Comparison of ENCODE assay signal across 12 mouse cellular contexts in the genomic region with DNA sequence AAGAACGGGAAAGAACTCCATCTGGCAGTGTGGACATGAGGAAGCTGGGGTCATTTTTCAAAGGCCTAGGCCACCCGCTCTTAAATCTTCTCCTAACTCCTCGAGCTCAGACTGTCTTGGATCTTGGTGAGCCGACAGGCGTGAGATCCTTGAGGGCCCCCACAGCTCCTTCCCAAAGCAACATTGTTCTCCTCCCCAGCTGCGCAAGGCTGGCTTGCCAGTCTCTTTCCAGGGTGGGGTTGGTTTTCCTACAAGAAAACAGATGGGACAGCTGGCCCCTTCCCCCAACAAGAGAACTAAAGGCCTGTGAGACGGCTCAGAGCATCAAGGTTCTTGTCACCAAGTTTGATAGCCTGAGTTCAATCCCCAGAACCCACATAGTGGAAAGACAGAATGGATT.
DNase-seq lines count a peak whose midpoint lies in the region; ATAC-seq and TF ChIP-seq lines count a peak whose summit lies in the region.
"Had no signal": no experiment of that assay in that cellular context is flagged by ENCODE, and none has a peak within 500 bp of the region (broad histone marks: within the 10 kb centered on the region; RNA-seq: fewer than 3 reads in every experiment).

No protein-coding gene starts in this region.

- no peak for TF ChIP-seq CTCF in lung, adult 2 months (IDR thresholded peaks at IDR 0.05; ENCODE audit: insufficient read depth, low read length)

- WGBS in lung, adult 2 months, result 80% methylated on average over 7 of the region's 7 CpGs
- 38% methylated on average over 7 of the region's 7 CpGs for WGBS in intestine, embryonic 16.5 days
- WGBS in stomach, embryonic 15.5 days, result 47% methylated on average over 7 of the region's 7 CpGs

- H3K4me1 ChIP-seq in lung, adult 2 months (ENCODE audit: control insufficient read depth, insufficient read depth, low read length), result peaks cover 10% of the 10 kb centered on the region
- peaks cover 19% of the 10 kb centered on the region for H3K4me1 ChIP-seq in intestine, embryonic 16.5 days (ENCODE audit: control insufficient read depth, insufficient read depth, low read length)
- peaks cover 21% of the 10 kb centered on the region for H3K4me1 ChIP-seq in stomach, embryonic 15.5 days
- H3K4me1 ChIP-seq: liver, embryonic 15.5 days had no signal

- H3K9me3 ChIP-seq in intestine, embryonic 16.5 days (ENCODE audit: control insufficient read depth, low read length), result no peaks in the 10 kb centered on the region
- no peaks in the 10 kb centered on the region for H3K9me3 ChIP-seq in stomach, embryonic 15.5 days
- H3K9me3 ChIP-seq: liver, embryonic 15.5 days had no signal

- no peaks in the 10 kb centered on the region for H3K36me3 ChIP-seq in intestine, embryonic 16.5 days (ENCODE audit: control insufficient read depth, insufficient read depth, low read length)
- no peaks in the 10 kb centered on the region for H3K36me3 ChIP-seq in stomach, embryonic 15.5 days
- H3K36me3 ChIP-seq: liver, embryonic 15.5 days had no signal

- DNase-seq in gastrocnemius, postnatal 10 days, result peak; percentile 25
- DNase-seq in gastrocnemius, adult 8-10 months (ENCODE audit: low spot score in 2 of 2), result no peak
- DNase-seq in lung, adult 2 months, result peak; percentile 4
- no peak for DNase-seq in lung, postnatal 14 days
- DNase-seq in left cerebral cortex, postnatal 4 days, result no peak
- DNase-seq: cerebellum, adult 9-11 months; thymus, postnatal 14 days had no signal

- H3K4me3 ChIP-seq in lung, adult 2 months (replicated peaks; ENCODE audit: extremely low read depth, low read depth, low read length), result no peak overlapping the region
- H3K4me3 ChIP-seq in intestine, embryonic 16.5 days (ENCODE audit: low read length), result no peak overlapping the region
- no peak overlapping the region for H3K4me3 ChIP-seq in stomach, embryonic 15.5 days (replicated peaks)
- H3K4me3 ChIP-seq: liver, embryonic 15.5 days; myocyte had no signal

- H3K27ac ChIP-seq in intestine, embryonic 16.5 days (ENCODE audit: low read length), result peak overlapping the region; percentile 43; the same call in 1 of the 2 replicates
- H3K27ac ChIP-seq in stomach, embryonic 15.5 days, result peak overlapping the region; percentile 45; the same call in 1 of the 2 replicates
- H3K27ac ChIP-seq: liver, embryonic 15.5 days had no signal

- no peak for TF ChIP-seq POLR2A in lung, adult 2 months (IDR thresholded peaks at IDR 0.05; ENCODE audit: borderline replicate concordance, extremely low read depth, low read depth, low read length)

- H3K9ac ChIP-seq in intestine, embryonic 16.5 days (ENCODE audit: low read depth, low read length), result no peak overlapping the region
- no peak overlapping the region for H3K9ac ChIP-seq in stomach, embryonic 15.5 days
- H3K9ac ChIP-seq: liver, embryonic 15.5 days had no signal

- intact Hi-C loops in left cerebral cortex, postnatal 4 days (cut with DNase I), result no loop called here

- ATAC-seq in intestine, embryonic 16.5 days, result no peak
- no peak for ATAC-seq in stomach, embryonic 15.5 days (ENCODE audit: insufficient read depth, low FRiP score, low read depth)
- no peak for ATAC-seq in cerebellum, adult (ENCODE audit: insufficient number of reproducible peaks, low FRiP score, low TSS enrichment)

- no peak overlapping the region for H3K4me2 ChIP-seq in intestine, embryonic 16.5 days (ENCODE audit: low read depth, low read length)
- H3K4me2 ChIP-seq in stomach, embryonic 15.5 days, result no peak overlapping the region
- H3K4me2 ChIP-seq: liver, embryonic 15.5 days had no signal

- H3K27me3 ChIP-seq in intestine, embryonic 16.5 days (replicated peaks; ENCODE audit: control insufficient read depth, insufficient read depth, low read length), result no peaks in the 10 kb centered on the region
- no peaks in the 10 kb centered on the region for H3K27me3 ChIP-seq in stomach, embryonic 15.5 days (replicated peaks)
- H3K27me3 ChIP-seq: liver, embryonic 15.5 days had no signal

Comparison
In these comparisons a context has a peak if more than half of its experiments do, and no peak if none do; other contexts are left out.
1. DNase-seq: peak in gastrocnemius, postnatal 10 days (single experiment) and lung, adult 2 months (single experiment); none in gastrocnemius, adult 8-10 months (0 of 2), lung, postnatal 14 days (single experiment) and left cerebral cortex, postnatal 4 days (single experiment).